Mouse (Mus musculus) layer of hippocampus, adult 18-20 months (tissue): ENCODE measurements at regions not wholly inside any gene's neighbourhood (a gene's known extent, or its start where the extent isn't known, plus 50 kb on each side); places are given as distances from the start of the nearest gene placed in this dataset.

Experiments
- DNase-seq, 2 experiments: peaks; one replicate each; pipeline ENCODE4 v3.0.0; 2022; ENCODE audit warnings: low spot score in 2 of 2

DNA sequence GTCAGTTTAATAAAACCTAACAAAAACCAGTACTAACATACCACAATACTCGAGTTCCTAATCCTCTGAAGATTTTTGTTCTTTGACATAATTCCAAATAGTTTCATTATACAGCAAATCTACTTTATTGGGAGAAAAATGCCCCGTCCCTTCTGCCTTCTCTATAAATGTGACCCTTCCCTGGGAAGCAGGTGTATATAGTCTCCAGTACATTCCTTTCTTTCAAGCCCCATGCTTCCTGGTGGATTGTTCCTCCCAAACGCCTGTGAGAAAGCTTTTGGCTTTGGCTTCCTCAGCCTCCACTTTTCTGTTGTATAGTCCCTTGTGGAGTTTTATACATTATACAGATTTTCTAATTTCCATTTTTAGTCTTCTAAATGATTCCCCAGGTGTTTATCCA is 1001.8 kb upstream of the Tenm3 start:
- DNase-seq, result no peak

GRCm38 (mm10) chr8:49831970-49832369 is 988.2 kb upstream of the Tenm3 start:
- DNase-seq, result no peak

GRCm38 (mm10) chr8:49829345-49829744 is 985.6 kb upstream of the Tenm3 start:
- peak; percentile 34 to 86 for DNase-seq

GRCm38 (mm10) chr8:49826231-49826630 is 982.5 kb upstream of the Tenm3 start:
- no peak for DNase-seq

DNA sequence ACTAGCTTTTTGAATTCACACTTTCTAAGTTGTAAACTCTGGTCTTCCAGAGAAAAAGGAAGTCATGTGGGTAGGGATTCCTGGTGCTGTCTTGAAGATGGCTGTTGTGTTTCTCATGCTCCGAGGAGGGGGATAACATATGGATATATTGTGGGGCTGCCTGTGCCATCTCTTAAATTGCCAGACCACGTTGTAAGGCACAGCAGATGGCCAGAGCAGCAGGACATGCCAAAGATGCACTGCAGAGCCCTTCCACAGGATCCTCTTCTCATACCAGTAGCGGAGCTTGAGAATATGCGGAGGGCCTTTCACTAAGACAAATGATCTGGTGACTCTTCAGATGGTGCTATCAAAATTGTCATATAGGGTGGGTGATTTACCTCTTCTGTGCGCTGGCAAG is 981.2 kb upstream of the Tenm3 start:
- no peak for DNase-seq

DNA sequence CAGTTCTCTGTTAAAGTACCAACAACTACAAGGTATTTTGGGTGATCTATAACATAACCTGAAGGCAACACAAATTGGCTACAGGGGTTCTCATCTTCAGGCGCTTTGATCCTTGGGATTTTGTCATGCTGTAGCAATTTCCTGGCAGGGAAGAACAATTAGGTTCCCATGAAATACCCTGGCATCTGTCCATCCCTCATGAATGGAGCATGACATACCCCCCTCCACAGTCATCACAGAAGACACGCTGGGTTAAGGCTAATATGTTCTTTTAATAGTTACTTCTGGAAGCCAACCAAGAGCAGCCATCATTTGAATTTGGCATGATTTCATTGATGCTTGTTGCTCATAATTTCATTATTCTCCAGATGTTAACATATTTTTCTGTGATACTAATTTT is 979.0 kb upstream of the Tenm3 start:
- no peak for DNase-seq

DNA sequence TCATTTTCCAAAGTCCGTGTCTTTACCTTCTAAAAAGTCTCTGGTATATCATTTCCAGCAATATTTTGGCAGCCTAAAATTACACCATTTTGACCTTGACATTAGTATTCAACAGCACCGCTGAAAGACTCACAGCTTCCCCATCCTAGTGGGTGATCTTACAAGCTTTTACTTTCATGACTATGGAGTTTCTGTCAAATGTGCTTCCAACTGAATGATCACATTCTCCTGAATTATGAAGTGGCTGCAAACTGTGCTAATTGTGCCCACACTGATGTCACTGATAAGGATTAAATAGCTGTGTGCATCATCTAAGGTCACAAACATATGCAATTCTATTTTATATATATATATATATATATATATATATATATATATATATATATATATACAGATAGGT is 955.5 kb upstream of the Tenm3 start:
- DNase-seq, result no peak

GRCm38 (mm10) chr8:49796741-49797140 is 953.0 kb upstream of the Tenm3 start:
- no peak for DNase-seq

DNA sequence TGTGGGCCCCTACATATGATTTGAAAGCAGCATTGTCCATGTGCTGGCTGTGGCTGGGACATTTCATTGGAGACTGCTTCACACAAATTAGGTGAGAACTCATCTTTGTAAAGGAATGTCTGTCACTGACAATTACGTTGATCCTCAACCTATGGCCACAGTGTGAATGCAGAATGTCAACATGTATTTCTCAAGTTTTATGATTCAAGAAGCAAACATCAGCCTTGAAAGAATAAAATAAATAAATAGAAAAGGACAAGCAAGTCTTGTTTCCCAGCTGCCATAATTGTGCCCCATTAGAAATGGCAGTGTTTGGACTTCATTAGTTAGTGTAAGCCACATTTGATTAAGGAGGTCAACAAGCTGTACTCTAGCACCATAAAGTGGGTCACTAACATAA is 950.7 kb upstream of the Tenm3 start:
- no peak for DNase-seq

GRCm38 (mm10) chr8:49769829-49770228 is 926.1 kb upstream of the Tenm3 start:
- no peak for DNase-seq

DNA sequence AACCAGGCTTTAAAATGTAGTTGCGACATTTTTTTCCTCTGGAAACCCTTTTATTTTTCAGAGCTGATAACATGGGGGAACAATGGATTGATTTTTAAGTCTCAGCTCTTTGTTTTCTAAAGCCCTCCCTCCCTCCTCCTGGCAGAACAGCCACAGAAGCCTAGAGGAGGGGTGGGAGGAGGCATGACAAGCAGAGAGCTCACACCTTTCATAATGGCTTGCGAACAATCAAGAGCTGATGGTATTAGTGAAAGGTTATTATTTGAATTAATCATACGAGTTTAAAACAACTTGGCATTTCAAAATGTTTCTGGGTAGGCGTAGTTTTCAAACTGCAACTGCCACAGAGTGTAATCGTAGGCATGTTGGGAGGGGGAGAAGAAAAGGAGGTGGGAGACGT is 894.3 kb upstream of the Tenm3 start:
- DNase-seq, result peak; percentile 3 to 17

GRCm38 (mm10) chr8:49729156-49729555 is 885.4 kb upstream of the Tenm3 start:
- no peak for DNase-seq

GRCm38 (mm10) chr8:49712371-49712770 is 868.6 kb upstream of the Tenm3 start:
- DNase-seq, result no peak

DNA sequence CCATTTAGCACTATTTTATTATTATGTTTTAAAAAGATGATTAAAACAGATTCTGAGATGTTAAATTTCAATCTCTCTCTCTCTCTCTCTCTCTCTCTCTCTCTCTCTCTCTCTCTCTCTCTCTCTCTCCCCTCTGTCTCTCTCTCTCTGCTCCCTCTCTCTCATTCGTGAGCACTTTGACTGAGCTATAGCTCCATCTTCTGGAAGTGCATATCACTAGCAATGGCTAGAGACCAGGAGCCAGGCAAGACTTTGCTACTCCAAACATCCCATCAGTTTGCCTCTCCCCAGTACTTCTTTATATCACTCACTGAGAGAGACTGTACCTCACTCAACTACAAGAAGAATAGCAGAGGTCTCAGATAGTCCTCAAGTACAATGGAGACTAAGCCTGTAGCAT is 865.0 kb upstream of the Tenm3 start:
- peak in 1 of 2 experiments; percentile 48 for DNase-seq

- DNase-seq, result no peak
Measured at GRCm38 (mm10) chr8:49699058-49699457, 855.3 kb upstream of the Tenm3 start.

- DNase-seq, result no peak
Measured at GRCm38 (mm10) chr8:49696709-49697108, 853.0 kb upstream of the Tenm3 start.
